Mouse (Mus musculus) neural tube, embryonic 14.5 days (tissue): Measurements from ENCODE around the gene Arhgap17. TPM values are rescaled to one million over a fixed set of nuclear protein-coding genes. Genes with fewer than 3 reads are reported as not detected.

Experiments
- ATAC-seq: fragments of 200-750 bp; cut with Nextera tagmentation; 2 replicates; pipeline ENCODE4 v1.8.0; 2017; ENCODE audit warnings: low read depth, mild to moderate bottlenecking, moderate TSS enrichment, moderate library complexity
- H3K27ac ChIP-seq: fragments of 300-500 bp; sonication (generic); 2 replicates; pipeline ENCODE4 v1.5.1; 2014; ENCODE audit warnings: low read depth, mild to moderate bottlenecking, control low read depth, low read length, moderate library complexity, mixed read lengths
- H3K27me3 ChIP-seq: fragments of 300-500 bp; sonication (generic); 2 replicates; pipeline ENCODE4 v1.6.1; 2014; ENCODE audit warnings: low read length; ENCODE audit not compliant: control insufficient read depth, insufficient read depth
- H3K36me3 ChIP-seq: fragments of 300-500 bp; sonication (generic); 2 replicates; pipeline ENCODE4 v1.6.1; 2014; ENCODE audit warnings: low read length, mixed read lengths; ENCODE audit not compliant: control insufficient read depth, insufficient read depth
- H3K4me1 ChIP-seq: fragments of 300-500 bp; sonication (generic); 2 replicates; pipeline ENCODE4 v1.6.1; 2014; ENCODE audit warnings: low read length; ENCODE audit not compliant: control insufficient read depth, insufficient read depth
- H3K4me2 ChIP-seq: fragments of 300-500 bp; sonication (generic); 2 replicates; pipeline ENCODE4 v1.6.1; 2014; ENCODE audit warnings: mild to moderate bottlenecking, low read depth, low read length, control low read depth
- H3K4me3 ChIP-seq: fragments of 300-500 bp; sonication (generic); 2 replicates; pipeline ENCODE4 v1.5.1; 2014; ENCODE audit warnings: low read depth, low read length, control low read depth, mixed read lengths
- H3K9ac ChIP-seq: fragments of 300-500 bp; sonication (generic); replicated peaks from 2 replicates; pipeline ENCODE4 v1.6.1; 2014; ENCODE audit warnings: low read depth, mild to moderate bottlenecking, control low read depth, low read length, mixed read lengths
- H3K9me3 ChIP-seq: fragments of 300-500 bp; sonication (generic); 2 replicates; pipeline ENCODE4 v1.6.1; 2016; ENCODE audit warnings: low read length; ENCODE audit not compliant: control insufficient read depth
- WGBS: fragments of 180-500 bp; shearing (Covaris S2); extraction: QIAGEN DNeasy Blood & Tissue Kit; methylation state at CpG from one replicate; pipeline ENCODE4 v1.1.7; 2014; 5-methylcytosine and 5-hydroxymethylcytosine counted together
- polyA plus RNA-seq: library from polyadenylated mRNA; unstranded; fragments of >200 nt; fragmentation: Nextera tagmentation; extraction: Ambion mirVana; gene quantifications from 2 replicates; pipeline ENCODE4 v1.2.1, GENCODE M21; 2014

Arhgap17 gene
- polyA plus RNA-seq, 1 experiment from 2014 or later, result 10.3 TPM

DNA sequence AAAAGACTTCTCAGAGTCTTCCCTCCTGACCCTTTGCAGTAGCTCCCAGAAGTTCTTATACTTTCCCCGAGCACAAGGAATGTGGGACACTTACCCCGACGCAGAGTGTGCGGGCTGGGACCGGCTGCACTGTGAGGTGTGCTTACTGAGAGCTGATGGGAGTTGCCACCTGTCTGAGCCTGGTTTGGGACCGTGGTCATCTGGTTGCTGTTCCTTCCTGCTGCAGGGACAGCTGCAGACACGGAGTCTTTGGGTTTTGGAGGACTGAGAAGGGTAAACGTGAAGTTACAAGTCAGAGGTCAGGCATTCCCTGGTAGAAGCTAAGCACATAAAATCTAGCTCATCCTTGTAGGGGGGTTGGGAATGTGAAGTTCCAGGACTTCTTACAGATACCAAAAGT is 77.8 kb downstream of the Arhgap17 start:
- Histone ChIP-seq H3K9me3 (no peaks in the 10 kb centered on the region), H3K36me3 (peaks cover 20% of the 10 kb centered on the region; the same call in 1 of the 2 replicates), H3K4me1 (no peaks in the 10 kb centered on the region), H3K4me2 (no peak overlapping the region), H3K9ac (no peak overlapping the region), H3K4me3 (no peak overlapping the region), H3K27me3 (no peaks in the 10 kb centered on the region), H3K27ac (no peak overlapping the region)
- ATAC-seq, result no peak
- WGBS, result 90% methylated on average over 8 of the region's 8 CpGs

GRCm38 (mm10) chr7:123289176-123289575 is 80.5 kb downstream of the Arhgap17 start:
- WGBS, result 73% methylated on average over 4 of the region's 4 CpGs
- Histone ChIP-seq H3K27me3 (no peaks in the 10 kb centered on the region), H3K27ac (no peak overlapping the region), H3K9me3 (no peaks in the 10 kb centered on the region), H3K4me1 (no peaks in the 10 kb centered on the region), H3K4me2 (no peak overlapping the region), H3K9ac (no peak overlapping the region), H3K36me3 (peaks cover 10% of the 10 kb centered on the region; the same call in 1 of the 2 replicates), H3K4me3 (no peak overlapping the region)
- ATAC-seq, result no peak

- Histone ChIP-seq H3K36me3 (peaks cover 6% of the 10 kb centered on the region; the same call in 1 of the 2 replicates), H3K4me1 (no peaks in the 10 kb centered on the region), H3K27me3 (no peaks in the 10 kb centered on the region), H3K4me3 (no peak overlapping the region), H3K9ac (no peak overlapping the region), H3K27ac (no peak overlapping the region), H3K4me2 (no peak overlapping the region), H3K9me3 (no peaks in the 10 kb centered on the region)
- WGBS, result 93% methylated on average over 3 of the region's 3 CpGs
- no peak for ATAC-seq
Measured at GRCm38 (mm10) chr7:123287903-123288302, 81.8 kb downstream of the Arhgap17 start.

DNA sequence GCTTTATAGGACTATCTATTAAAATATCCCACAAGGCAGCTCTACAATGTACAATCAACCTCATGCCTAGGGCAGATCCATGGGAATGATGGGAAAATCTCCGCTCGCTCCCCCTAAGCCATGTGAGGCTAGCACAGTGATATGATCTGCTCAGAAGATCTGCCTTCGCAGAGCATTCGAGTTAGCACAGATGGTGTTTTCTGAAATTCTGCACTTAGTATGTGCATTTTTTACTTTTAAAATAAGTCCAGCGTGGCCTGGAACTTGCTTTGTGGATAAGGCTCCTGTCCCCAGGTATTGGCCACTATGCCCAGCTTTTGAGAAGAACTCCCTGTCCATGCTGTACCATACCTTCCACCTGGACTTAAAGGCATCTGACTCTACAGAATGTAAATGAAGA is 83.8 kb downstream of the Arhgap17 start:
- Histone ChIP-seq H3K4me1 (no peaks in the 10 kb centered on the region), H3K9ac (no peak overlapping the region), H3K4me3 (no peak overlapping the region), H3K4me2 (no peak overlapping the region), H3K27me3 (no peaks in the 10 kb centered on the region), H3K9me3 (no peaks in the 10 kb centered on the region), H3K36me3 (peaks cover 6% of the 10 kb centered on the region; the same call in 1 of the 2 replicates), H3K27ac (no peak overlapping the region)
- over 99% methylated on average over 5 of the region's 5 CpGs for WGBS
- no peak for ATAC-seq

- WGBS, result 82% methylated on average over 4 of the region's 4 CpGs
Measured at GRCm38 (mm10) chr7:123283826-123284225, 85.9 kb downstream of the Arhgap17 start.

DNA sequence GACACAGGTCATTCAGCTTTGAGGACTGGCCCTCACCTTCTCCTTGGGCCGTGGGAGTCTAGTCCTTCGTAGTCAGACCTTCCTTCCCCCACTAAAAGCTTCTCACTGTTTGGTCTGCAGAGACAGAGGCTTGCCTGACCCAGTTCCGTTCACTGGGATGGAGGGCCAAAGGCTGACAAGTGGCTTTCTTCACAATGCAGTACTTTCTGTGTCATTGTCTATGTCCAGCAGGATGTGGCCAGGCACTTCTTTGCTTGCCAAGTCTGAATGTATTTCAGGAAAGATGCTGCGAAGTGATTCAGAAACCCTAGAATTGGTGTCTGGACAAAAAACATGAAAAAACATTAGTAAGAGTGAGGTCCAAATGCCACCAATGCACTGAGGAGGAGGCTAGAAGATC is 89.9 kb downstream of the Arhgap17 start:
- Histone ChIP-seq H3K9me3 (no peaks in the 10 kb centered on the region), H3K27ac (no peak overlapping the region), H3K4me2 (no peak overlapping the region), H3K4me3 (no peak overlapping the region), H3K4me1 (no peaks in the 10 kb centered on the region), H3K36me3 (0 out of 2 replicates have a peak, but pooled peaks cover 8% of the 10 kb centered on the region), H3K27me3 (no peaks in the 10 kb centered on the region), H3K9ac (no peak overlapping the region)
- ATAC-seq, result no peak
- 92% methylated on average over 4 of the region's 4 CpGs for WGBS

More at GRCm38 (mm10) chr7:123283826-123284225, 85.9 kb downstream of the Arhgap17 start:
- Histone ChIP-seq H3K27me3 (no peaks in the 10 kb centered on the region), H3K9me3 (no peaks in the 10 kb centered on the region), H3K4me2 (no peak overlapping the region), H3K4me3 (no peak overlapping the region), H3K36me3 (0 out of 2 replicates have a peak, but pooled peaks cover 10% of the 10 kb centered on the region), H3K27ac (no peak overlapping the region), H3K4me1 (no peaks in the 10 kb centered on the region), H3K9ac (no peak overlapping the region)
- ATAC-seq, result no peak

GRCm38 (mm10) chr7:123276568-123276967 is 93.1 kb downstream of the Arhgap17 start:
- no peak for ATAC-seq
- H3K36me3 ChIP-seq, result 0 out of 2 replicates have a peak, but pooled peaks cover 8% of the 10 kb centered on the region
- WGBS, result 94% methylated on average over 4 of the region's 4 CpGs
- H3K27ac ChIP-seq, result no peak overlapping the region
- no peaks in the 10 kb centered on the region for H3K27me3 ChIP-seq
- no peaks in the 10 kb centered on the region for H3K9me3 ChIP-seq
- no peak overlapping the region for H3K4me2 ChIP-seq
- no peak overlapping the region for H3K4me3 ChIP-seq
- H3K9ac ChIP-seq, result no peak overlapping the region
- no peaks in the 10 kb centered on the region for H3K4me1 ChIP-seq

- Histone ChIP-seq H3K4me3 (no peak overlapping the region), H3K27me3 (no peaks in the 10 kb centered on the region), H3K4me2 (no peak overlapping the region), H3K36me3 (0 out of 2 replicates have a peak, but pooled peaks cover 1% of the 10 kb centered on the region), H3K4me1 (no peaks in the 10 kb centered on the region), H3K27ac (no peak overlapping the region), H3K9me3 (no peaks in the 10 kb centered on the region), H3K9ac (no peak overlapping the region)
- WGBS, result 64% methylated on average over 11 of the region's 11 CpGs
- ATAC-seq, result no peak
Measured at GRCm38 (mm10) chr7:123273056-123273455, 96.7 kb downstream of the Arhgap17 start.

GRCm38 (mm10) chr7:123258103-123258502 is 111.6 kb downstream of the Arhgap17 start:
- Histone ChIP-seq H3K9me3 (no peaks in the 10 kb centered on the region), H3K4me3 (no peak overlapping the region), H3K27ac (no peak overlapping the region), H3K4me1 (no peaks in the 10 kb centered on the region), H3K36me3 (no peaks in the 10 kb centered on the region), H3K9ac (no peak overlapping the region), H3K27me3 (no peaks in the 10 kb centered on the region), H3K4me2 (no peak overlapping the region)
- no peak for ATAC-seq
- 93% methylated on average over 8 of the region's 8 CpGs for WGBS
